Mouse (Mus musculus) right cerebral cortex, postnatal 10 days (tissue): ENCODE data around the gene Trim29.

Experiments used
- DNase-seq, 2 experiments: peaks; one replicate each; pipeline ENCODE4 v3.0.0; 2021; ENCODE audit warnings: low spot score in 2 of 2

Trim29 gene

GRCm38 (mm10) chr9:43313805-43314204 lies 3.2 kb downstream of the Trim29 start:
- DNase-seq: no peak

- DNase-seq: no peak
Measured at GRCm38 (mm10) chr9:43315320-43315950, 4.8 kb downstream of the Trim29 start.

- DNase-seq: no peak
Measured at GRCm38 (mm10) chr9:43316466-43316865, 5.8 kb downstream of the Trim29 start.

- DNase-seq: no peak
Measured at GRCm38 (mm10) chr9:43318661-43319060, 8.0 kb downstream of the Trim29 start.

GRCm38 (mm10) chr9:43321951-43322350 lies 11.3 kb downstream of the Trim29 start:
- no peak for DNase-seq

GRCm38 (mm10) chr9:43322666-43323065 lies 12.0 kb downstream of the Trim29 start:
- no peak for DNase-seq

- DNase-seq: no peak
Measured at GRCm38 (mm10) chr9:43325486-43325885, 14.8 kb downstream of the Trim29 start.

- no peak for DNase-seq
Measured at GRCm38 (mm10) chr9:43326015-43326631, 15.5 kb downstream of the Trim29 start.

- DNase-seq: peak in 1 of 2 experiments; percentile 42
Measured at GRCm38 (mm10) chr9:43327182-43328129, 16.8 kb downstream of the Trim29 start.

GRCm38 (mm10) chr9:43330426-43330825 lies 19.8 kb downstream of the Trim29 start:
- peak; percentile 49 to 59 for DNase-seq

GRCm38 (mm10) chr9:43331476-43332471 lies 21.1 kb downstream of the Trim29 start:
- DNase-seq: peak; percentile 84 to 86

- DNase-seq: peak; percentile 59 to 62
Measured at GRCm38 (mm10) chr9:43334476-43334875, 23.8 kb downstream of the Trim29 start.

- no peak for DNase-seq
Measured at GRCm38 (mm10) chr9:43337636-43338035, 27.0 kb downstream of the Trim29 start.

- DNase-seq: peak in 1 of 2 experiments; percentile 30
Measured at GRCm38 (mm10) chr9:43338067-43338466, 27.4 kb downstream of the Trim29 start.

GRCm38 (mm10) chr9:43339614-43340020 lies 29.0 kb downstream of the Trim29 start:
- DNase-seq: peak; percentile 85 to 86

- no peak for DNase-seq
Measured at GRCm38 (mm10) chr9:43350089-43350488, 39.4 kb downstream of the Trim29 start.

- no peak for DNase-seq
Measured at GRCm38 (mm10) chr9:43351015-43351414, 40.4 kb downstream of the Trim29 start.

GRCm38 (mm10) chr9:43357011-43357410 lies 46.4 kb downstream of the Trim29 start:
- no peak for DNase-seq

- no peak for DNase-seq
Measured at GRCm38 (mm10) chr9:43358591-43359323, 48.1 kb downstream of the Trim29 start.

- DNase-seq: no peak
Measured at GRCm38 (mm10) chr9:43368781-43369180, 58.1 kb downstream of the Trim29 start.
